Mouse (Mus musculus): ENCODE results near the gene Mthfd1l. TPM values are rescaled to one million over a fixed set of nuclear protein-coding genes. Genes with fewer than 3 reads are reported as not detected.

The Mthfd1l gene
- total and polyA plus RNA-seq, 3 experiments: 84.0 to 94.8 (median 90.3) TPM

- Histone ChIP-seq H3K4me2 (ENCODE audit: insufficient read depth, low read depth, poor library complexity, severe bottlenecking) (no peak overlapping the region), H3K4me3 (replicated peaks in 1 of 3; ENCODE audit: low read depth in 2 of 3, low read length in 2 of 3, poor library complexity in 1 of 3) (no peak overlapping the region), H3K27me3 (replicated peaks) (no peaks in the 10 kb centered on the region), H3K27ac (ENCODE audit: insufficient read depth, low read depth) (no peak overlapping the region), H3K9ac (ENCODE audit: insufficient read depth, low read depth) (no peak overlapping the region), H3K79me2 (replicated peaks; ENCODE audit: control insufficient read depth, extremely low read depth, insufficient read depth, poor library complexity, severe bottlenecking) (no peaks in the 10 kb centered on the region), H3K36me3 (replicated peaks in 1 of 2; ENCODE audit: control insufficient read depth in 1 of 2, insufficient read depth in 1 of 2, low read length in 1 of 2) (peaks cover 27 to 81% of the 10 kb centered on the region in 2 experiments), H3K9me3 (replicated peaks; ENCODE audit: low read length) (no peaks in the 10 kb centered on the region), H3K4me1 (ENCODE audit: control insufficient read depth in 1 of 2, insufficient read depth in 2 of 2) (peaks cover 14 to 64% of the 10 kb centered on the region in 2 experiments)
- in situ Hi-C loops (cut with MboI; ENCODE audit: low pct_ligation_motif_present, low pct_unique_long_range_greater_than_20kb, low sequenced_read_pairs) (no loop called here), dilution Hi-C loops (cut with MboI; ENCODE audit: extremely low pct_ligation_motif_present, extremely low pct_unique_long_range_greater_than_20kb, low sequenced_read_pairs) (no loop called here)
- peak; percentile 74 for TF ChIP-seq BHLHE40 (IDR thresholded peaks at IDR 0.05; ENCODE audit: low read depth, low read length)
- TF ChIP-seq ETS1 (conservative IDR thresholded peaks at IDR 0.05; ENCODE audit: low read depth, low read length): no peak
- no peak for TF ChIP-seq KAT2A (IDR thresholded peaks at IDR 0.05; ENCODE audit: insufficient replicate concordance, low read length)
- no peak for TF ChIP-seq UBTF (IDR thresholded peaks at IDR 0.05; ENCODE audit: low read depth, low read length)
- TF ChIP-seq POLR2AphosphoS2 (IDR thresholded peaks at IDR 0.05; ENCODE audit: low read depth, low read length): no peak
- no peak for DNase-seq (ENCODE audit: extremely low read depth)
These were observed 151.2 kb downstream of the Mthfd1l start for GRCm38 (mm10) chr10:4124148-4124547.

- DNase-seq (ENCODE audit: extremely low read depth): no peak
- no peaks in the 10 kb centered on the region for H3K27me3 ChIP-seq (replicated peaks)
- dilution Hi-C loops (cut with MboI; ENCODE audit: extremely low pct_ligation_motif_present, extremely low pct_unique_long_range_greater_than_20kb, low sequenced_read_pairs) (no loop called here), in situ Hi-C loops (cut with MboI; ENCODE audit: low pct_ligation_motif_present, low pct_unique_long_range_greater_than_20kb, low sequenced_read_pairs) (no loop called here)
- peaks cover 14 to 66% of the 10 kb centered on the region in 2 experiments for H3K4me1 ChIP-seq (ENCODE audit: control insufficient read depth in 1 of 2, insufficient read depth in 2 of 2)
- no peak overlapping the region for H3K9ac ChIP-seq (ENCODE audit: insufficient read depth, low read depth)
- H3K79me2 ChIP-seq (replicated peaks; ENCODE audit: control insufficient read depth, extremely low read depth, insufficient read depth, poor library complexity, severe bottlenecking): no peaks in the 10 kb centered on the region
- TF ChIP-seq GABPA (IDR thresholded peaks at IDR 0.05; ENCODE audit: insufficient replicate concordance, low read depth, low read length): no peak
- TF ChIP-seq TBP (conservative IDR thresholded peaks at IDR 0.05; ENCODE audit: low read depth, low read length): no peak
- no peak for TF ChIP-seq CTCF (conservative IDR thresholded peaks at IDR 0.05 in 1 of 2, IDR thresholded peaks at IDR 0.05 in 1 of 2; ENCODE audit: low read depth in 2 of 2, low read length in 2 of 2)
- TF ChIP-seq IRF4 (IDR thresholded peaks at IDR 0.05; ENCODE audit: low read depth, low read length): no peak
- no peak for TF ChIP-seq E2F4 (IDR thresholded peaks at IDR 0.05; ENCODE audit: insufficient replicate concordance, low read depth, low read length)
- no peak for TF ChIP-seq POLR2AphosphoS2 (IDR thresholded peaks at IDR 0.05; ENCODE audit: low read depth, low read length)
- no peak for TF ChIP-seq KAT2A (IDR thresholded peaks at IDR 0.05; ENCODE audit: insufficient replicate concordance, low read length)
- H3K9me3 ChIP-seq (replicated peaks; ENCODE audit: low read length): no peaks in the 10 kb centered on the region
- no peak overlapping the region for H3K27ac ChIP-seq (ENCODE audit: insufficient read depth, low read depth)
- H3K36me3 ChIP-seq (replicated peaks in 1 of 2; ENCODE audit: control insufficient read depth in 1 of 2, insufficient read depth in 1 of 2, low read length in 1 of 2): peaks cover 31 to 83% of the 10 kb centered on the region in 2 experiments
- H3K4me3 ChIP-seq (replicated peaks in 1 of 3; ENCODE audit: low read depth in 2 of 3, low read length in 2 of 3, poor library complexity in 1 of 3): no peak overlapping the region
- no peak overlapping the region for H3K4me2 ChIP-seq (ENCODE audit: insufficient read depth, low read depth, poor library complexity, severe bottlenecking)
These were observed 152.3 kb downstream of the Mthfd1l start for GRCm38 (mm10) chr10:4125232-4125631.

GRCm38 (mm10) chr10:4126335-4127012 lies 153.6 kb downstream of the Mthfd1l start:
- dilution Hi-C loops (cut with MboI; ENCODE audit: extremely low pct_ligation_motif_present, extremely low pct_unique_long_range_greater_than_20kb, low sequenced_read_pairs) (no loop called here), in situ Hi-C loops (cut with MboI; ENCODE audit: low pct_ligation_motif_present, low pct_unique_long_range_greater_than_20kb, low sequenced_read_pairs) (no loop called here)
- peaks cover 29 to 82% of the 10 kb centered on the region in 2 experiments for H3K36me3 ChIP-seq (replicated peaks in 1 of 2; ENCODE audit: control insufficient read depth in 1 of 2, insufficient read depth in 1 of 2, low read length in 1 of 2)
- DNase-seq (ENCODE audit: extremely low read depth): no peak
- H3K79me2 ChIP-seq (replicated peaks; ENCODE audit: control insufficient read depth, extremely low read depth, insufficient read depth, poor library complexity, severe bottlenecking): no peaks in the 10 kb centered on the region
- no peak overlapping the region for H3K4me2 ChIP-seq (ENCODE audit: insufficient read depth, low read depth, poor library complexity, severe bottlenecking)
- no peak overlapping the region for H3K4me3 ChIP-seq (replicated peaks in 1 of 3; ENCODE audit: low read depth in 2 of 3, low read length in 2 of 3, poor library complexity in 1 of 3)
- TF ChIP-seq POLR2AphosphoS2 (IDR thresholded peaks at IDR 0.05; ENCODE audit: low read depth, low read length) (no peak), MAX (IDR thresholded peaks at IDR 0.05; ENCODE audit: low read length) (no peak), ETS1 (conservative IDR thresholded peaks at IDR 0.05; ENCODE audit: low read depth, low read length) (no peak), EP300 (IDR thresholded peaks at IDR 0.05; ENCODE audit: low read length) (no peak), ZC3H11A (IDR thresholded peaks at IDR 0.05; ENCODE audit: low read depth, low read length) (no peak), NRF1 (IDR thresholded peaks at IDR 0.05; ENCODE audit: low read depth, low read length) (no peak), MXI1 (IDR thresholded peaks at IDR 0.05; ENCODE audit: low read depth, low read length) (no peak), MEF2A (IDR thresholded peaks at IDR 0.05; ENCODE audit: borderline replicate concordance, low read depth, low read length) (no peak), USF2 (conservative IDR thresholded peaks at IDR 0.05; ENCODE audit: low read depth, low read length) (no peak), POLR2A (IDR thresholded peaks at IDR 0.05; ENCODE audit: low read depth, low read length) (no peak), UBTF (IDR thresholded peaks at IDR 0.05; ENCODE audit: low read depth, low read length) (no peak), IRF4 (IDR thresholded peaks at IDR 0.05; ENCODE audit: low read depth, low read length) (no peak), CHD2 (IDR thresholded peaks at IDR 0.05; ENCODE audit: low read length) (no peak), CHD1 (IDR thresholded peaks at IDR 0.05; ENCODE audit: low read depth, low read length) (no peak)
- H3K9me3 ChIP-seq (replicated peaks; ENCODE audit: low read length): no peaks in the 10 kb centered on the region
- H3K27me3 ChIP-seq (replicated peaks): no peaks in the 10 kb centered on the region
- H3K27ac ChIP-seq (ENCODE audit: insufficient read depth, low read depth): no peak overlapping the region
- no peak overlapping the region for H3K9ac ChIP-seq (ENCODE audit: insufficient read depth, low read depth)
- peaks cover 14 to 66% of the 10 kb centered on the region in 2 experiments for H3K4me1 ChIP-seq (ENCODE audit: control insufficient read depth in 1 of 2, insufficient read depth in 2 of 2)
